Mouse (Mus musculus) MEL (cell line): ENCODE results near the gene Sumf1.

Experiments
- CHD2 ChIP-seq: IDR thresholded peaks from 2 replicates; pipeline ENCODE4 v1.6.1; 2011; ENCODE audit warnings: low read length, improper control_type of control experiment
- CTCF ChIP-seq, 3 experiments: IDR thresholded peaks in 2 of 3; conservative IDR thresholded peaks in 1 of 3; 2 replicates each; pipeline ENCODE4 v1.5.1; 2011 to 2012; ENCODE audit warnings: low read length in 3 of 3, low read depth in 2 of 3, mild to moderate bottlenecking in 2 of 3, improper control_type of control experiment in 1 of 3, inconsistent platforms in 1 of 3, mixed read lengths in 1 of 3, moderate library complexity in 1 of 3; ENCODE audit not compliant: control insufficient read depth in 1 of 3, insufficient read depth in 1 of 3, poor library complexity in 1 of 3, severe bottlenecking in 1 of 3
- ETS1 ChIP-seq: IDR thresholded peaks from 2 replicates; pipeline ENCODE4 v1.6.1; 2012; ENCODE audit warnings: low read depth, mild to moderate bottlenecking, inconsistent platforms, low read length, improper control_type of control experiment, moderate library complexity
- GATA1 ChIP-seq: IDR thresholded peaks from 2 replicates; pipeline ENCODE4 v1.6.1; 2011; ENCODE audit warnings: low read depth, low read length, improper control_type of control experiment
- JUND ChIP-seq: IDR thresholded peaks from 2 replicates; pipeline ENCODE4 v1.6.1; 2011; ENCODE audit warnings: low read depth, mild to moderate bottlenecking, improper control_type of control experiment, low read length
- MAFK ChIP-seq: IDR thresholded peaks from 2 replicates; pipeline ENCODE4 v1.6.1; 2011; ENCODE audit warnings: low read depth, mild to moderate bottlenecking, low read length, improper control_type of control experiment, borderline replicate concordance
- MAX ChIP-seq: IDR thresholded peaks from 2 replicates; pipeline ENCODE4 v1.6.1; 2011; ENCODE audit warnings: low read length, improper control_type of control experiment
- MYC ChIP-seq: IDR thresholded peaks from 2 replicates; pipeline ENCODE4 v1.6.1; 2011; ENCODE audit warnings: low read depth, mild to moderate bottlenecking, low read length, improper control_type of control experiment, moderate library complexity
- NELFE ChIP-seq: IDR thresholded peaks from 2 replicates; pipeline ENCODE4 v1.6.1; 2011; ENCODE audit warnings: low read depth, low read length, improper control_type of control experiment
- POLR2A ChIP-seq, 2 experiments: IDR thresholded peaks; 2 replicates each; pipeline ENCODE4 v1.6.1; 2011 to 2012; ENCODE audit warnings: low read length in 2 of 2, mild to moderate bottlenecking in 2 of 2, control low read depth in 1 of 2, improper control_type of control experiment in 1 of 2, low read depth in 1 of 2, moderate library complexity in 1 of 2; ENCODE audit not compliant: control insufficient read depth in 1 of 2, insufficient read depth in 1 of 2, poor library complexity in 1 of 2
- TBP ChIP-seq: IDR thresholded peaks from 2 replicates; pipeline ENCODE4 v1.8.0; 2011; ENCODE audit warnings: low read depth, low read length, improper control_type of control experiment
- UBTF ChIP-seq: IDR thresholded peaks from 2 replicates; pipeline ENCODE4 v1.6.1; 2012; ENCODE audit warnings: low read depth, mild to moderate bottlenecking, inconsistent platforms, low read length, improper control_type of control experiment, moderate library complexity, borderline replicate concordance; ENCODE audit not compliant: insufficient read depth

DNA sequence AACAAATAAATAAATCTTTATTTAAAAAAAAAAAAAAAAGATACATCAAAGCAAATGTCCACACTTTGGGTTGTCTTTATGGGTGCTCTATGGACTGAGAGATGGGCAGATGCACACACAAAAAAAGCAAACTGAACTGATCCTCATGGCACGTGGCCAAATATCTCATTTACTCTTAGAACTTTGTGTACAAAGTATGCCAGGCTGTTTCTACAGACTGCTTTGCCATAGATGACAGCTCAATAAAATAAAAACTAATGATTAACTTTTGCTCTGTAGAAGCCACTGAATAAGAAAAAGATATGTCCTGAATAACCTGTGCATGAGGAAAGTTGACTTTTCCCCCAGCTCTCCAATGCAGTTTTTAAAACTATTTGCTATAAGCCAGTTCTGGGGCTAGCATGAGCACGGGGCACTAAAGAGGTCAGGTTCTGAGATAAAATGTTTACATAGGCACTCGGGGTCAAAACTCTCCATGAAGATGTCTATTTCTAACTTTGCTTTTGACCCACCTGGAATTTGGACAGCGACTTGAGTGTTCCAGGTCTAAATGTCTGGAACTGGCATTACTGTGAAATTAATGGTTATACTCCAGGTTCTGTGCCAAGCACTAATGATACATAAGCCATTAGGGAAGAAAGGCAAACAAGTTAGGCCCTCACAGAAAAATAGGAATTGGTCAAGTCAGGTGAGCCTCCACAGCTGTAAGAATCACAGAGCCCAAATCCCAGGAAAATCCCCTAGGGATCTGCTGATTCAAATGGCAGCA, 44.5 kb downstream of the Sumf1 start:
- no peak for TF ChIP-seq JUND
- no peak for TF ChIP-seq CTCF (IDR thresholded peaks at IDR 0.05 in 2 of 3, conservative IDR thresholded peaks at IDR 0.05 in 1 of 3; ENCODE audit: control insufficient read depth in 1 of 3, insufficient read depth in 1 of 3, low read depth in 2 of 3, low read length in 3 of 3, poor library complexity in 1 of 3, severe bottlenecking in 1 of 3)
- TF ChIP-seq CHD2 = no peak
- no peak for TF ChIP-seq POLR2A (IDR thresholded peaks at IDR 0.05; ENCODE audit: control insufficient read depth in 1 of 2, insufficient read depth in 1 of 2, low read depth in 1 of 2, low read length in 2 of 2, poor library complexity in 1 of 2)
- no peak for TF ChIP-seq GATA1
- no peak for TF ChIP-seq MYC
- no peak for TF ChIP-seq ETS1
- no peak for TF ChIP-seq MAX
- no peak for TF ChIP-seq TBP
- no peak for TF ChIP-seq NELFE
- no peak for TF ChIP-seq MAFK
- TF ChIP-seq UBTF = no peak
